ENCODE assay signal across 8 mouse cellular contexts in genomic region chr17:80060828-80061782, GRCm38 (mm10). TPM values are rescaled to one million over a fixed set of nuclear protein-coding genes. Genes with fewer than 3 reads are reported as not detected.
DNase-seq lines count a peak whose midpoint lies in the region; ATAC-seq and TF ChIP-seq lines count a peak whose summit lies in the region.

No protein-coding gene starts in this region.

- H3K36me3 ChIP-seq in G1E (replicated peaks): peaks cover 18% of the 10 kb centered on the region
- no peaks in the 10 kb centered on the region for H3K36me3 ChIP-seq in heart, postnatal 0 days (replicated peaks; ENCODE audit: control insufficient read depth, insufficient read depth, low read length)

- ATAC-seq in G1E (ENCODE audit: extremely low read depth, insufficient number of reproducible peaks, low FRiP score, poor library complexity, severe bottlenecking): no peak
- no peak; the same call in 1 of the 2 replicates for ATAC-seq in heart, postnatal 0 days (ENCODE audit: insufficient read depth, low read depth)

- H3K9ac ChIP-seq in heart, postnatal 0 days (replicated peaks; ENCODE audit: low read depth, low read length): peak overlapping the region; percentile 97

- H3K4me3 ChIP-seq in G1E (ENCODE audit: low read depth, low read length): peak overlapping the region; percentile 97
- peak overlapping the region; percentile 88 for H3K4me3 ChIP-seq in bone marrow, adult 2 months (replicated peaks; ENCODE audit: control insufficient read depth, low read depth, low read length)
- peak overlapping the region; percentile 99 for H3K4me3 ChIP-seq in embryonic fibroblast, embryonic 13.5 days (ENCODE audit: insufficient read depth, low read length)
- H3K4me3 ChIP-seq in heart, postnatal 0 days (ENCODE audit: low read depth, low read length): peak overlapping the region; percentile 90

- WGBS in bone marrow, adult 2 months: under 1% methylated on average over 83 of the region's 83 CpGs
- under 1% methylated on average over 68 of the region's 83 CpGs for WGBS in heart, postnatal 0 days

- H3K27ac ChIP-seq in bone marrow, adult 2 months (ENCODE audit: control insufficient read depth, insufficient read depth, low read depth, low read length, poor library complexity): peak overlapping the region; percentile 99
- peak overlapping the region; percentile 91 for H3K27ac ChIP-seq in embryonic fibroblast, embryonic 13.5 days (ENCODE audit: insufficient read depth, low read length)
- peak overlapping the region; percentile 99 for H3K27ac ChIP-seq in heart, postnatal 0 days (ENCODE audit: low read depth)

- peak overlapping the region; percentile 73 for H3K4me2 ChIP-seq in heart, postnatal 0 days (ENCODE audit: low read depth, low read length)

- DNase-seq in G1E (ENCODE audit: low spot score): peak; percentile 19
- DNase-seq in heart, postnatal 0 days (ENCODE audit: low spot score): peak; percentile 74
- peak; percentile 39 to 40 for DNase-seq in layer of hippocampus, postnatal 14 days (ENCODE audit: low spot score in 2 of 2)
- peak; percentile 65 to 72 for DNase-seq in lung, postnatal 4 days
- DNase-seq in right cerebral cortex, adult 2 months (ENCODE audit: low spot score in 2 of 2): peak; percentile 45 to 50
- peak; percentile 41 for DNase-seq in urinary bladder, postnatal 25 days (ENCODE audit: low spot score)

- H3K4me1 ChIP-seq in G1E (ENCODE audit: insufficient read depth, low read depth, low read length): peaks cover 44% of the 10 kb centered on the region
- H3K4me1 ChIP-seq in bone marrow, adult 2 months (ENCODE audit: control insufficient read depth, insufficient read depth, low read length): no peaks in the 10 kb centered on the region; the same call in 1 of the 2 replicates
- H3K4me1 ChIP-seq in embryonic fibroblast, embryonic 13.5 days (ENCODE audit: control insufficient read depth, insufficient read depth, low read length): peaks cover 2% of the 10 kb centered on the region; the same call in 1 of the 2 replicates
- peaks cover 29% of the 10 kb centered on the region for H3K4me1 ChIP-seq in heart, postnatal 0 days (ENCODE audit: control insufficient read depth, insufficient read depth)

- TF ChIP-seq CTCF in G1E (IDR thresholded peaks at IDR 0.05; ENCODE audit: low read depth, low read length): no peak
- no peak for TF ChIP-seq CTCF in bone marrow, adult 2 months (IDR thresholded peaks at IDR 0.05; ENCODE audit: control insufficient read depth, insufficient read depth, low read length)
- TF ChIP-seq CTCF in embryonic fibroblast, embryonic 13.5 days (IDR thresholded peaks at IDR 0.05; ENCODE audit: borderline replicate concordance, insufficient read depth, low read length): no peak
- TF ChIP-seq CTCF in heart, postnatal 0 days (IDR thresholded peaks at IDR 0.05; ENCODE audit: low read depth): no peak

- no peaks in the 10 kb centered on the region for H3K9me3 ChIP-seq in G1E (replicated peaks)
- H3K9me3 ChIP-seq in heart, postnatal 0 days (replicated peaks; ENCODE audit: control insufficient read depth, low read length): no peaks in the 10 kb centered on the region

- 0 out of 2 replicates have a peak, but pooled peaks have one; percentile 32 for TF ChIP-seq POLR2A in bone marrow, adult 2 months (IDR thresholded peaks at IDR 0.05; ENCODE audit: borderline replicate concordance, control insufficient read depth, low read depth, low read length)
- no peak; the same call in 1 of the 2 replicates for TF ChIP-seq POLR2A in embryonic fibroblast, embryonic 13.5 days (IDR thresholded peaks at IDR 0.05; ENCODE audit: low read depth, low read length)

- no peak for TF ChIP-seq EP300 in heart, postnatal 0 days (IDR thresholded peaks at IDR 0.05; ENCODE audit: low read depth)

- no peaks in the 10 kb centered on the region for H3K27me3 ChIP-seq in G1E (ENCODE audit: insufficient read depth, low read length)
- H3K27me3 ChIP-seq in heart, postnatal 0 days (ENCODE audit: control insufficient read depth, insufficient read depth, low read length): no peaks in the 10 kb centered on the region

RNA-seq across cellular contexts. Expression of gene Hnrnpll, which starts 1.0 kb away (rescaled TPM):
- total RNA-seq in G1E (2014; fragmentation: Nextera tagmentation): 97.0 and 98.6 TPM in 2 replicates
- 66.3 and 76.5 TPM in 2 replicates for total RNA-seq in G1E (2017)
- polyA plus RNA-seq in G1E (2012): 50.1 and 62.3 TPM in 2 replicates
- polyA plus RNA-seq in bone marrow, adult 2 months (2011; ENCODE audit: insufficient read depth, insufficient read length, low replicate concordance, missing spikeins): 21.7 and 21.8 TPM in 2 replicates
- polyA plus RNA-seq in embryonic fibroblast, embryonic 13.5 days (2011; ENCODE audit: insufficient read length, low read depth, missing spikeins): 56.4 and 62.8 TPM in 2 replicates
- 36.8 and 37.5 TPM in 2 replicates for total RNA-seq in heart, postnatal 0 days (2014; rRNA removed; ENCODE audit: low replicate concordance)
- 19.0 TPM in 2 replicates for polyA plus RNA-seq in heart, postnatal 0 days (2015; fragmentation: Nextera tagmentation; extraction: Ambion mirVana)
- total RNA-seq in layer of hippocampus, postnatal 14 days (2021): 10 to 100 TPM; 59.5 to 65.4 TPM

Comparison
In these comparisons a context has a peak if more than half of its experiments do, and no peak if none do; other contexts are left out.
1. DNase-seq: peak in every context shown above with its lines; median percentile 74 in heart, postnatal 0 days; 68 in lung, postnatal 4 days; 48 in right cerebral cortex, adult 2 months; 41 in urinary bladder, postnatal 25 days; 40 in layer of hippocampus, postnatal 14 days; 19 in G1E.